Mouse (Mus musculus) neural tube, embryonic 12.5 days (tissue): ENCODE data around the gene D6Ertd527e. TPM values are rescaled to one million over a fixed set of nuclear protein-coding genes. Genes with fewer than 3 reads are reported as not detected.

Experiments used
- ATAC-seq: fragments of 200-750 bp; cut with Nextera tagmentation; 2 replicates; pipeline ENCODE4 v1.8.0; 2017; ENCODE audit warnings: low read depth, mild to moderate bottlenecking, moderate TSS enrichment, moderate library complexity; ENCODE audit not compliant: low FRiP score
- H3K27ac ChIP-seq: fragments of 300-500 bp; sonication (generic); 2 replicates; pipeline ENCODE4 v1.5.1; 2016
- H3K27me3 ChIP-seq: fragments of 300-500 bp; sonication (generic); replicated peaks from 2 replicates; pipeline ENCODE4 v1.6.1; 2016; ENCODE audit warnings: mild to moderate bottlenecking
- H3K36me3 ChIP-seq: fragments of 300-500 bp; sonication (generic); 2 replicates; pipeline ENCODE4 v1.6.1; 2016; ENCODE audit warnings: mild to moderate bottlenecking
- H3K4me1 ChIP-seq: fragments of 300-500 bp; sonication (generic); 2 replicates; pipeline ENCODE4 v1.6.1; 2016
- H3K4me2 ChIP-seq: fragments of 300-500 bp; sonication (generic); replicated peaks from 2 replicates; pipeline ENCODE4 v1.6.1; 2016; ENCODE audit warnings: mild to moderate bottlenecking
- H3K4me3 ChIP-seq: fragments of 300-500 bp; sonication (generic); 2 replicates; pipeline ENCODE4 v1.5.1; 2016
- H3K9ac ChIP-seq: fragments of 300-500 bp; sonication (generic); 2 replicates; pipeline ENCODE4 v1.6.1; 2016; ENCODE audit warnings: mild to moderate bottlenecking
- H3K9me3 ChIP-seq: fragments of 300-500 bp; sonication (generic); 2 replicates; pipeline ENCODE4 v1.6.1; 2016; ENCODE audit warnings: mild to moderate bottlenecking
- WGBS: fragments of 180-500 bp; shearing (Covaris S2); methylation state at CpG from one replicate; pipeline ENCODE4 v1.1.7; 2016; 5-methylcytosine and 5-hydroxymethylcytosine counted together
- polyA plus RNA-seq: library from polyadenylated mRNA; unstranded; fragments of >200 nt; fragmentation: Nextera tagmentation; extraction: Ambion mirVana; gene quantifications from 2 replicates; pipeline ENCODE4 v1.2.1, GENCODE M21; 2016

The D6Ertd527e gene
- polyA plus RNA-seq, 1 experiment from 2014 or later: 0.19 TPM

GRCm38 (mm10) chr6:87133966-87134546, 29.5 kb downstream of the D6Ertd527e start:
- H3K4me1 ChIP-seq: no peaks in the 10 kb centered on the region
- 75% methylated on average over 12 of the region's 12 CpGs for WGBS
- no peaks in the 10 kb centered on the region; the same call in 1 of the 2 replicates for H3K9me3 ChIP-seq
- H3K27me3 ChIP-seq: no peaks in the 10 kb centered on the region
- H3K9ac ChIP-seq: no peak overlapping the region
- no peak for ATAC-seq
- no peak overlapping the region for H3K4me2 ChIP-seq
- H3K36me3 ChIP-seq: peaks cover 10% of the 10 kb centered on the region
- H3K4me3 ChIP-seq: no peak overlapping the region
- H3K27ac ChIP-seq: no peak overlapping the region

GRCm38 (mm10) chr6:87138479-87138878, 33.9 kb downstream of the D6Ertd527e start:
- no peak for ATAC-seq
- Histone ChIP-seq H3K9ac (no peak overlapping the region), H3K27me3 (no peaks in the 10 kb centered on the region), H3K4me2 (no peak overlapping the region), H3K4me3 (no peak overlapping the region), H3K27ac (no peak overlapping the region), H3K36me3 (peaks cover 10% of the 10 kb centered on the region), H3K4me1 (no peaks in the 10 kb centered on the region), H3K9me3 (no peaks in the 10 kb centered on the region)
- 89% methylated on average over 5 of the region's 5 CpGs for WGBS

GRCm38 (mm10) chr6:87139796-87140553, 35.4 kb downstream of the D6Ertd527e start:
- Histone ChIP-seq H3K4me2 (no peak overlapping the region), H3K36me3 (peaks cover 10% of the 10 kb centered on the region), H3K9me3 (no peaks in the 10 kb centered on the region), H3K4me1 (no peaks in the 10 kb centered on the region), H3K9ac (no peak overlapping the region), H3K27me3 (no peaks in the 10 kb centered on the region), H3K27ac (no peak overlapping the region), H3K4me3 (no peak overlapping the region)
- WGBS: 80% methylated on average over 12 of the region's 12 CpGs
- ATAC-seq: no peak

GRCm38 (mm10) chr6:87142239-87142638, 37.7 kb downstream of the D6Ertd527e start:
- no peaks in the 10 kb centered on the region for H3K36me3 ChIP-seq
- H3K9me3 ChIP-seq: no peaks in the 10 kb centered on the region
- no peak overlapping the region for H3K4me3 ChIP-seq
- no peak for ATAC-seq
- no peak overlapping the region for H3K4me2 ChIP-seq
- no peaks in the 10 kb centered on the region for H3K4me1 ChIP-seq
- H3K27ac ChIP-seq: no peak overlapping the region
- no peaks in the 10 kb centered on the region for H3K27me3 ChIP-seq
- no peak overlapping the region for H3K9ac ChIP-seq
- WGBS: 90% methylated on average over 5 of the region's 5 CpGs

- Histone ChIP-seq H3K4me2 (no peak overlapping the region), H3K4me3 (no peak overlapping the region), H3K9me3 (no peaks in the 10 kb centered on the region), H3K9ac (no peak overlapping the region), H3K4me1 (no peaks in the 10 kb centered on the region), H3K27me3 (no peaks in the 10 kb centered on the region), H3K27ac (no peak overlapping the region), H3K36me3 (no peaks in the 10 kb centered on the region)
- 80% methylated on average over 13 of the region's 13 CpGs for WGBS
- no peak for ATAC-seq
Measured at GRCm38 (mm10) chr6:87143594-87143993, 39.0 kb downstream of the D6Ertd527e start.

- no peaks in the 10 kb centered on the region for H3K4me1 ChIP-seq
- no peak overlapping the region for H3K27ac ChIP-seq
- no peak for ATAC-seq
- H3K9ac ChIP-seq: no peak overlapping the region
- H3K4me3 ChIP-seq: no peak overlapping the region
- H3K4me2 ChIP-seq: no peak overlapping the region
- H3K9me3 ChIP-seq: no peaks in the 10 kb centered on the region
- H3K36me3 ChIP-seq: no peaks in the 10 kb centered on the region
- H3K27me3 ChIP-seq: no peaks in the 10 kb centered on the region
- 78% methylated on average over 3 of the region's 3 CpGs for WGBS
Measured at GRCm38 (mm10) chr6:87147921-87148320, 43.4 kb downstream of the D6Ertd527e start.

- Histone ChIP-seq H3K4me1 (no peaks in the 10 kb centered on the region), H3K9ac (no peak overlapping the region), H3K27ac (no peak overlapping the region), H3K4me2 (no peak overlapping the region), H3K4me3 (no peak overlapping the region), H3K9me3 (no peaks in the 10 kb centered on the region), H3K36me3 (no peaks in the 10 kb centered on the region), H3K27me3 (no peaks in the 10 kb centered on the region)
- ATAC-seq: no peak
- 90% methylated on average over 7 of the region's 7 CpGs for WGBS
Measured at GRCm38 (mm10) chr6:87150471-87150870, 45.9 kb downstream of the D6Ertd527e start.

GRCm38 (mm10) chr6:87151427-87151826, 46.9 kb downstream of the D6Ertd527e start:
- no peak for ATAC-seq
- H3K36me3 ChIP-seq: no peaks in the 10 kb centered on the region
- H3K4me2 ChIP-seq: no peak overlapping the region
- H3K4me1 ChIP-seq: no peaks in the 10 kb centered on the region
- no peak overlapping the region for H3K27ac ChIP-seq
- H3K9me3 ChIP-seq: no peaks in the 10 kb centered on the region
- no peak overlapping the region for H3K9ac ChIP-seq
- H3K4me3 ChIP-seq: no peak overlapping the region
- 90% methylated on average over 8 of the region's 8 CpGs for WGBS
- H3K27me3 ChIP-seq: no peaks in the 10 kb centered on the region

GRCm38 (mm10) chr6:87152461-87153230, 48.1 kb downstream of the D6Ertd527e start:
- WGBS: 79% methylated on average over 21 of the region's 21 CpGs
- H3K4me1 ChIP-seq: no peaks in the 10 kb centered on the region
- H3K9me3 ChIP-seq: no peaks in the 10 kb centered on the region

GRCm38 (mm10) chr6:87153231-87153580, 48.7 kb downstream of the D6Ertd527e start:
- Histone ChIP-seq H3K4me3 (no peak overlapping the region), H3K9me3 (no peaks in the 10 kb centered on the region), H3K4me2 (no peak overlapping the region), H3K4me1 (no peaks in the 10 kb centered on the region), H3K9ac (no peak overlapping the region), H3K36me3 (no peaks in the 10 kb centered on the region), H3K27me3 (no peaks in the 10 kb centered on the region), H3K27ac (no peak overlapping the region)
- WGBS: 88% methylated on average over 7 of the region's 7 CpGs
- no peak for ATAC-seq

More at GRCm38 (mm10) chr6:87152461-87153230, 48.1 kb downstream of the D6Ertd527e start:
- Histone ChIP-seq H3K36me3 (no peaks in the 10 kb centered on the region), H3K27me3 (no peaks in the 10 kb centered on the region), H3K4me3 (no peak overlapping the region), H3K9ac (no peak overlapping the region), H3K4me2 (no peak overlapping the region), H3K27ac (no peak overlapping the region)
- ATAC-seq: no peak

- Histone ChIP-seq H3K27ac (no peak overlapping the region), H3K36me3 (no peaks in the 10 kb centered on the region), H3K4me2 (no peak overlapping the region), H3K9me3 (no peaks in the 10 kb centered on the region), H3K9ac (no peak overlapping the region), H3K4me3 (no peak overlapping the region), H3K4me1 (no peaks in the 10 kb centered on the region), H3K27me3 (no peaks in the 10 kb centered on the region)
- ATAC-seq: no peak
- 79% methylated on average over 3 of the region's 3 CpGs for WGBS
Measured at GRCm38 (mm10) chr6:87153836-87154235, 49.3 kb downstream of the D6Ertd527e start.

GRCm38 (mm10) chr6:87158062-87158623, 53.6 kb downstream of the D6Ertd527e start:
- H3K27ac ChIP-seq: no peak overlapping the region
- no peak overlapping the region for H3K9ac ChIP-seq
- ATAC-seq: no peak
- no peak overlapping the region for H3K4me3 ChIP-seq
- H3K27me3 ChIP-seq: no peaks in the 10 kb centered on the region
- H3K4me1 ChIP-seq: peaks cover 13% of the 10 kb centered on the region; the same call in 1 of the 2 replicates
- no peak overlapping the region for H3K4me2 ChIP-seq
- 75% methylated on average over 7 of the region's 7 CpGs for whole genome bisulfite sequencing
- no peaks in the 10 kb centered on the region for H3K36me3 ChIP-seq
- H3K9me3 ChIP-seq: no peaks in the 10 kb centered on the region
